Mouse (Mus musculus) thymus, adult 2 months (tissue): ENCODE measurements around the gene Nutm1.

Source experiments
- CTCF ChIP-seq: fragments of 200-500 bp; IDR thresholded peaks from 2 replicates; pipeline ENCODE4 v1.5.1; 2012; ENCODE audit warnings: mild to moderate bottlenecking, control low read depth, low read length, moderate library complexity, borderline replicate concordance; ENCODE audit not compliant: control insufficient read depth, poor library complexity, insufficient read depth; ENCODE audit errors: extremely low read depth
- POLR2A ChIP-seq: fragments of 200-500 bp; IDR thresholded peaks from 2 replicates; pipeline ENCODE4 v1.6.1; 2012; ENCODE audit warnings: mild to moderate bottlenecking, low read length, control low read depth, moderate library complexity; ENCODE audit not compliant: control insufficient read depth, poor library complexity, insufficient read depth; ENCODE audit errors: extremely low read depth

DNA sequence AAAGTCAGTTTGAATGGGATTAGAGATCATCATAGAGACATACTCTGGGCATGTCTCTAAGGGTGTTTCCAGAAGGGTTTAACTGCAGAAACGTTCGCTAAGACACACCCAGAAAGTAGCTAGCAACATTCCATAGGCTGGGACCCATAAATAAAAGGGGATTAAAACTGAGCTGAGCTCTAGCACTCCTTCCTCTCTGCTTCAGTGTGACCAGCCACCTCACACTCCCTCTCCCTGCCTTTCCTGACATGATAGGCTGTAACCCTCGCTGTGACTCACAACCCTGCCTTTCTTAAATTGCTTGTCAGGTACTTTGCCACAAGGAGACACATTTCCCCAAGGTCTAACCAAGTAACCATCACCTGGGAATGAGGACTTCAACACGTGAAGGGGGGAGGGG lies 21.1 kb downstream of the Nutm1 start:
- TF ChIP-seq POLR2A (no peak), CTCF (no peak)
